Mouse (Mus musculus): ENCODE results near the gene Phf12.

GRCm38 (mm10) chr11:77967114-77967513 lies 15.4 kb upstream of the Phf12 start:
- TF ChIP-seq CTCF (conservative IDR thresholded peaks at IDR 0.05; ENCODE audit: low read length) (peak; percentile 92), NANOG (IDR thresholded peaks at IDR 0.05; ENCODE audit: borderline replicate concordance, low read length) (no peak)
